8 mouse cellular contexts compared by ENCODE assay signal in the genomic region with DNA sequence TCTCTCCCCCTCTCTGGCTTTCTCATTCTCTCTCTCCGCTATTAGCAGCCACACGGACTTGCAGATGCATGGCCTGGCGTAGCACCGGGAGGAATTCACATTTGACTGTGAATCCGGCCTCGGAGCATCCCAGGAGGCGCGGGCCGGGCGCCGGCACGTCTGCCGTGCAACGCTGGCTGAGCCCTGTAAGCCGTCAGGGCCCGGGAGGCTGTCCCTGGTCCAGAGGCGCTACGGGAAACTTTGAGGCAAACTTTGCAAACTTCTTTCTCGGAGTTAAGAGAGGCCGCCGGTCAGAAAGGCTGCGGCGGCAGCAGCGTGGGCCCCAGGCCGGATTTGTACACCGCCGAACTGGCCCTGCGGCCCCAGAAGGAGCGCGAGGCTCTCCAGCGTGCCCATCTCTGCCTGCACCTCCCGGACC. TPM values are rescaled to one million over a fixed set of nuclear protein-coding genes. Genes with fewer than 3 reads are reported as not detected.
DNase-seq lines count a peak whose midpoint lies in the region; ATAC-seq lines count a peak whose summit lies in the region.

No protein-coding gene starts in this region.

- peak overlapping the region; percentile 84 for H3K4me2 ChIP-seq in hindbrain, embryonic 11.5 days (replicated peaks; ENCODE audit: low read depth, low read length)
- peak overlapping the region; percentile 84 for H3K4me2 ChIP-seq in neural tube, embryonic 12.5 days (replicated peaks)

- ATAC-seq in hindbrain, embryonic 11.5 days (ENCODE audit: low FRiP score) = no peak
- no peak for ATAC-seq in neural tube, embryonic 12.5 days (ENCODE audit: low FRiP score, low read depth)

- H3K27ac ChIP-seq in embryonic facial prominence, embryonic 10.5 days (replicated peaks) = peak overlapping the region; percentile 79
- H3K27ac ChIP-seq in hindbrain, embryonic 11.5 days (ENCODE audit: low read depth, low read length) = peak overlapping the region; percentile 80
- no peak overlapping the region for H3K27ac ChIP-seq in neural tube, embryonic 12.5 days

- H3K4me3 ChIP-seq in embryonic facial prominence, embryonic 10.5 days = peak overlapping the region; percentile 82
- H3K4me3 ChIP-seq in hindbrain, embryonic 11.5 days (ENCODE audit: low read depth, low read length) = peak overlapping the region; percentile 26
- peak overlapping the region; percentile 31 for H3K4me3 ChIP-seq in neural tube, embryonic 12.5 days

- H3K4me1 ChIP-seq in embryonic facial prominence, embryonic 10.5 days = peaks cover 73% of the 10 kb centered on the region
- H3K4me1 ChIP-seq in hindbrain, embryonic 11.5 days (replicated peaks; ENCODE audit: control insufficient read depth, insufficient read depth, low read length) = peaks cover 12% of the 10 kb centered on the region
- peaks cover 62% of the 10 kb centered on the region for H3K4me1 ChIP-seq in neural tube, embryonic 12.5 days

- H3K9me3 ChIP-seq in embryonic facial prominence, embryonic 10.5 days = no peaks in the 10 kb centered on the region
- H3K9me3 ChIP-seq in hindbrain, embryonic 11.5 days (ENCODE audit: control insufficient read depth, low read length) = no peaks in the 10 kb centered on the region
- H3K9me3 ChIP-seq in neural tube, embryonic 12.5 days = no peaks in the 10 kb centered on the region

- H3K9ac ChIP-seq in hindbrain, embryonic 11.5 days (ENCODE audit: low read depth, low read length) = peak overlapping the region; percentile 77
- peak overlapping the region; percentile 61 for H3K9ac ChIP-seq in neural tube, embryonic 12.5 days

- H3K27me3 ChIP-seq in embryonic facial prominence, embryonic 10.5 days (replicated peaks; ENCODE audit: low read depth, poor library complexity, severe bottlenecking) = peaks cover 100% of the 10 kb centered on the region
- peaks cover 11% of the 10 kb centered on the region; the same call in 1 of the 2 replicates for H3K27me3 ChIP-seq in hindbrain, embryonic 11.5 days (ENCODE audit: control insufficient read depth, insufficient read depth, low read length)
- H3K27me3 ChIP-seq in neural tube, embryonic 12.5 days (replicated peaks) = peaks cover 64% of the 10 kb centered on the region

- peak; percentile 20 for DNase-seq in adrenal gland, postnatal 10 days
- DNase-seq in adrenal gland, adult 8-10 months = no peak
- DNase-seq in embryonic facial prominence, embryonic 10.5 days (ENCODE audit: low spot score) = peak; percentile 81
- DNase-seq in hindbrain, embryonic 11.5 days (ENCODE audit: low spot score) = peak; percentile 73
- DNase-seq in liver = peak; percentile 12
- no peak for DNase-seq in urinary bladder, postnatal 25 days (ENCODE audit: low spot score)
- no peak for DNase-seq in layer of hippocampus, adult 11-12 months (ENCODE audit: low spot score)

- H3K36me3 ChIP-seq in embryonic facial prominence, embryonic 10.5 days (replicated peaks) = no peaks in the 10 kb centered on the region
- no peaks in the 10 kb centered on the region for H3K36me3 ChIP-seq in hindbrain, embryonic 11.5 days (ENCODE audit: control insufficient read depth, insufficient read depth, low read length)
- H3K36me3 ChIP-seq in neural tube, embryonic 12.5 days = no peaks in the 10 kb centered on the region

- WGBS in embryonic facial prominence, embryonic 10.5 days = under 1% methylated on average over 32 of the region's 32 CpGs
- WGBS in hindbrain, embryonic 11.5 days = under 1% methylated on average over 32 of the region's 32 CpGs
- under 1% methylated on average over 32 of the region's 32 CpGs for WGBS in neural tube, embryonic 12.5 days

RNA-seq across cellular contexts. Expression of a gene that starts 3.4 kb away (rescaled TPM):
- total RNA-seq in adrenal gland, postnatal 10 days (2021) = 1 to 10 TPM; 5.7 to 6.3 TPM
- total RNA-seq in adrenal gland, adult 8-10 months (2022) = 10 to 100 TPM in 1 of 4 experiments, 1 to 10 TPM in 3; 7.4 to 13.8 (median 9.3) TPM
- polyA plus RNA-seq in embryonic facial prominence, embryonic 10.5 days (2016; fragmentation: Nextera tagmentation; extraction: Ambion mirVana) = 19.3 and 20.3 TPM in 2 replicates
- 26.2 and 28.1 TPM in 2 replicates for polyA plus RNA-seq in hindbrain, embryonic 11.5 days (2014; fragmentation: Nextera tagmentation; extraction: Ambion mirVana)
- 20.3 and 23.4 TPM in 2 replicates for polyA plus RNA-seq in neural tube, embryonic 12.5 days (2016; fragmentation: Nextera tagmentation; extraction: Ambion mirVana)

Comparison
In these comparisons a context has a peak if more than half of its experiments do, and no peak if none do; other contexts are left out.
1. DNase-seq: peak in adrenal gland, postnatal 10 days (single experiment), embryonic facial prominence, embryonic 10.5 days (single experiment), hindbrain, embryonic 11.5 days (single experiment) and liver (single experiment); none in adrenal gland, adult 8-10 months (single experiment), urinary bladder, postnatal 25 days (single experiment) and layer of hippocampus, adult 11-12 months (single experiment).
2. H3K4me3 ChIP-seq: peak in every context shown above with its lines; median percentile 82 in embryonic facial prominence, embryonic 10.5 days; 31 in neural tube, embryonic 12.5 days; 26 in hindbrain, embryonic 11.5 days.